Mouse (Mus musculus): ENCODE measurements around the gene Gm15155.
"Not testable (repeated sequence)": the region's sequence is repeated elsewhere in the genome, so short reads cannot be mapped to it uniquely, and the experiment has no call there.

Gene Gm15155

GRCm38 (mm10) chrX:155624341-155624841 lies at the start of gene Gm15155:
TSS of gene Gm15155 (plus strand) at chrX:155624741.
- peak; percentile 11 for DNase-seq (ENCODE audit: low spot score)

- DNase-seq (ENCODE audit: low spot score): no peak
These were observed 44.8 kb upstream of the Gm15155 start for GRCm38 (mm10) chrX:155579791-155580190.

- DNase-seq (ENCODE audit: low spot score): no peak
These were observed 40.0 kb upstream of the Gm15155 start for GRCm38 (mm10) chrX:155584586-155584985.

- no peak for DNase-seq (ENCODE audit: low spot score)
These were observed 33.1 kb upstream of the Gm15155 start for GRCm38 (mm10) chrX:155591490-155591889.

- no peak for DNase-seq (ENCODE audit: low spot score)
These were observed 32.1 kb upstream of the Gm15155 start for GRCm38 (mm10) chrX:155592467-155592866.

GRCm38 (mm10) chrX:155594685-155595084 lies 29.9 kb upstream of the Gm15155 start:
- DNase-seq (ENCODE audit: low spot score): no peak

GRCm38 (mm10) chrX:155596390-155596789 lies 28.2 kb upstream of the Gm15155 start:
- DNase-seq (ENCODE audit: low spot score): no peak

GRCm38 (mm10) chrX:155601196-155601595 lies 23.3 kb upstream of the Gm15155 start:
- DNase-seq (ENCODE audit: low spot score): peak; percentile 19

GRCm38 (mm10) chrX:155622527-155622926 lies 2.0 kb upstream of the Gm15155 start:
- DNase-seq (ENCODE audit: low spot score): no peak

GRCm38 (mm10) chrX:155622961-155623599 lies 1.5 kb upstream of the Gm15155 start:
- no peak for DNase-seq (ENCODE audit: low spot score)

- DNase-seq (ENCODE audit: low spot score): peak; percentile 5
These were observed 750 bp upstream of the Gm15155 start, which contains the start of gene Ptchd1 for GRCm38 (mm10) chrX:155623701-155624281. TSS of gene Ptchd1 (minus strand) at chrX:155623814.

- DNase-seq (ENCODE audit: low spot score): no peak
These were observed 354 bp downstream of the Gm15155 start for GRCm38 (mm10) chrX:155624895-155625294.

GRCm38 (mm10) chrX:155625671-155626196 lies 1.2 kb downstream of the Gm15155 start:
- DNase-seq (ENCODE audit: low spot score): peak; percentile 4

- no peak for DNase-seq (ENCODE audit: low spot score)
These were observed 19.4 kb downstream of the Gm15155 start for GRCm38 (mm10) chrX:155643975-155644374.

GRCm38 (mm10) chrX:155645975-155646374 lies 21.4 kb downstream of the Gm15155 start:
- no peak for DNase-seq (ENCODE audit: low spot score)

GRCm38 (mm10) chrX:155657971-155658370 lies 33.4 kb downstream of the Gm15155 start:
- no peak for DNase-seq (ENCODE audit: low spot score)

- DNase-seq (ENCODE audit: low spot score): not testable (repeated sequence)
These were observed 65.9 kb downstream of the Gm15155 start for GRCm38 (mm10) chrX:155690440-155690839.

GRCm38 (mm10) chrX:155724157-155724556 lies 99.6 kb downstream of the Gm15155 start:
- no peak for DNase-seq (ENCODE audit: low spot score)

GRCm38 (mm10) chrX:155728387-155728786 lies 103.8 kb downstream of the Gm15155 start:
- DNase-seq (ENCODE audit: low spot score): no peak

GRCm38 (mm10) chrX:155888118-155888517 lies 263.6 kb downstream of the Gm15155 start:
- no peak for DNase-seq (ENCODE audit: low spot score)

GRCm38 (mm10) chrX:155900040-155900439 lies 275.5 kb downstream of the Gm15155 start:
- no peak for DNase-seq (ENCODE audit: low spot score)

- no peak for DNase-seq (ENCODE audit: low spot score)
These were observed 277.2 kb downstream of the Gm15155 start for GRCm38 (mm10) chrX:155901742-155902141.

GRCm38 (mm10) chrX:155903108-155903507 lies 278.6 kb downstream of the Gm15155 start:
- DNase-seq (ENCODE audit: low spot score): no peak

Measured in left cerebral cortex, adult 11 months (tissue).